Mouse (Mus musculus): Measurements from ENCODE around the gene Ier2. TPM values are rescaled to one million over a fixed set of nuclear protein-coding genes. Genes with fewer than 3 reads are reported as not detected.

Gene Ier2
- polyA plus RNA-seq, 1 experiment from 2014 or later: 20.1 TPM

- Histone ChIP-seq H3K27ac (no peak overlapping the region), H3K9me3 (ENCODE audit: control insufficient read depth, low read length) (no peaks in the 10 kb centered on the region), H3K4me2 (replicated peaks) (no peak overlapping the region), H3K4me3 (replicated peaks; ENCODE audit: low read length) (no peak overlapping the region), H3K36me3 (replicated peaks; ENCODE audit: control insufficient read depth, insufficient read depth) (peaks cover 36% of the 10 kb centered on the region), H3K9ac (no peak overlapping the region), H3K27me3 (ENCODE audit: control insufficient read depth, insufficient read depth, low read length) (no peaks in the 10 kb centered on the region), H3K4me1 (replicated peaks; ENCODE audit: control insufficient read depth, insufficient read depth, low read length) (peaks cover 17% of the 10 kb centered on the region; the same call in 1 of the 2 replicates)
- DNase-seq (ENCODE audit: low spot score) (no peak), ATAC-seq (ENCODE audit: low FRiP score) (no peak)
- 72% methylated on average over 1 of the region's 1 CpGs for WGBS
Measured at GRCm38 (mm10) chr8:84668081-84668480, 5.4 kb upstream of the Ier2 start.

GRCm38 (mm10) chr8:84665385-84665893 lies 2.8 kb upstream of the Ier2 start:
- Histone ChIP-seq H3K27me3 (ENCODE audit: control insufficient read depth, insufficient read depth, low read length) (no peaks in the 10 kb centered on the region), H3K9me3 (ENCODE audit: control insufficient read depth, low read length) (no peaks in the 10 kb centered on the region), H3K4me3 (replicated peaks; ENCODE audit: low read length) (peak overlapping the region; percentile 52), H3K9ac (peak overlapping the region; percentile 66), H3K36me3 (replicated peaks; ENCODE audit: control insufficient read depth, insufficient read depth) (peaks cover 20% of the 10 kb centered on the region), H3K4me1 (replicated peaks; ENCODE audit: control insufficient read depth, insufficient read depth, low read length) (peaks cover 35% of the 10 kb centered on the region), H3K27ac (peak overlapping the region; percentile 83), H3K4me2 (replicated peaks) (peak overlapping the region; percentile 79)
- ATAC-seq (ENCODE audit: low FRiP score): peak; percentile 1; the same call in 1 of the 2 replicates
- no peak for DNase-seq (ENCODE audit: low spot score)
- WGBS: 2% methylated on average over 14 of the region's 14 CpGs

GRCm38 (mm10) chr8:84664566-84665384 lies 2.1 kb upstream of the Ier2 start:
- peak overlapping the region; percentile 83 for H3K27ac ChIP-seq
- H3K9me3 ChIP-seq (ENCODE audit: control insufficient read depth, low read length): no peaks in the 10 kb centered on the region
- no peaks in the 10 kb centered on the region for H3K27me3 ChIP-seq (ENCODE audit: control insufficient read depth, insufficient read depth, low read length)
- ATAC-seq (ENCODE audit: low FRiP score) (peak; percentile 70), DNase-seq (ENCODE audit: low spot score) (peak; percentile 84)
- peaks cover 42% of the 10 kb centered on the region for H3K4me1 ChIP-seq (replicated peaks; ENCODE audit: control insufficient read depth, insufficient read depth, low read length)
- peaks cover 15% of the 10 kb centered on the region for H3K36me3 ChIP-seq (replicated peaks; ENCODE audit: control insufficient read depth, insufficient read depth)
- under 1% methylated on average over 29 of the region's 29 CpGs for WGBS
- peak overlapping the region; percentile 66 for H3K9ac ChIP-seq
- peak overlapping the region; percentile 79 for H3K4me2 ChIP-seq (replicated peaks)
- H3K4me3 ChIP-seq (replicated peaks; ENCODE audit: low read length): peak overlapping the region; percentile 52

DNA sequence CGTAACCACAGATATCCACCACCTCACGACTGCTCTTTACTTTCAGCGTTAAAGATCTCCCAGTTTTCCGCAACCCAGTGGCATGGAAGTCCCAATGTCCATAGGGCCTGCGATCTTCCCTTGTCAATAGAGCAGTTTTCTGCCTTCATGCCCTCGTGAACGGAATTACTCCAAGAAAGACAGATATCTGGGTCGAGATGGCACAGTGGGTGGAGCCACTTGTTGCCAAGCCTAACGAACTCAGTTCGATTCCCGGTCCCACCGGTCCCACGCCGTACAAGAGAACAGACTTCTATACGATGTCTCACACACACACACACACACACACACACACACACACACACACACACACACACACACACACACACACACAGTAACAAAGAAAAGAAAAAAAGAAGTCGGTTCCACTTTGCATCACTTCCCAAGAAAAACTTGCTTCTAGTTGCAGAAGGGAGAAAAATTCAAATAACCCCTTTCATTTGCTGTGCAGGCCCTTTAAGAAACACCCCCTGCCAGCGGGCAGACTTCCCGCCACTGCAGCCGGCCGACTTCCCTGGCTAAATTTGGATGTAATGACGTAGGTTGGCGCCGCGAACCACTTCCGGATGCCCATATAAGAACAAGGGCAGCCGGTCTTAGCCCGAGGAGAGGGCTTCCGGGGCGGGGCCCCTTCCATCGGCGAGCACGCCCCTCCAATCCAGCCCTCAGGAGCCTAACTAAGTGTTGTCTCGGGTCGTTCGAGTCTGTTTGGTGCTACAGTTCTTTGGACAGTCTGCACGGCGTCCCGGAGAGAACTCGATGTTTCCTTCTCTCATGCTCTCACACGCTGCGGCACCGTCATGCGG lies 1.1 kb upstream of the Ier2 start:
- peak overlapping the region; percentile 83 for H3K27ac ChIP-seq

DNA sequence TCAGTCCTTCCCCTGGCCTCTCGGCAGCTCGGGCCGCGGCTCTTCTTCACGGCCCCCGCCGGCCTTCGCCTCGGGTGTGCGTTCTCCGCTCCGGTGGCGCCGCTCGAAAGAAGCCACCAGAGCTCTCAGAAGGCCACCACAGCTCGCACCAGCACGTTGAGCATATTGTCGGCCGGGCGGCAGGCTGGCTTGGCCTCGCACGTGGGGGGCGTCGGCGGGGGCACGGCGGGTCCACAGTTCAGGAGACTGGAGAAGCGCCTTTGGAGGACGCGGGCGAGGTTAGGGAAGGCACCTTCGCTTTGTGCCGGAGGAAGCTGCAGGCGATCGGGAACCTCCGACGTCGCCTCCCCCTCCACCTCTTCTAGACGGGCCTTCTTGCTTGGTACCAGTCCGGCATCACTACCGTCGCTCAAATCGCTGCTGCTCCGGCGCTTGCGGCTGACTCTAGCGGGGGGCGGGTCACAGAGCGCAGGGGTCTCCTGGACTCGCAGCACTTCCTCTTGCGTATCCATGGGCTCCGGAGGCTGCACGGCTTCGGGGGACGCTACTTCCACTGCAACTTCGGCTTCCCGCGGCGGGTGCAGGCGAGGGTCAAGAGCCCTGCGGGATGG lies 586 bp downstream of the Ier2 start:
- under 1% methylated on average over 59 of the region's 61 CpGs for WGBS
- Histone ChIP-seq H3K4me3 (replicated peaks; ENCODE audit: low read length) (peak overlapping the region; percentile 71), H3K4me2 (replicated peaks) (peak overlapping the region; percentile 79), H3K9ac (peak overlapping the region; percentile 71), H3K4me1 (replicated peaks; ENCODE audit: control insufficient read depth, insufficient read depth, low read length) (peaks cover 45% of the 10 kb centered on the region), H3K27ac (peak overlapping the region; percentile 84), H3K27me3 (ENCODE audit: control insufficient read depth, insufficient read depth, low read length) (no peaks in the 10 kb centered on the region), H3K36me3 (replicated peaks; ENCODE audit: control insufficient read depth, insufficient read depth) (no peaks in the 10 kb centered on the region; the same call in 1 of the 2 replicates), H3K9me3 (ENCODE audit: control insufficient read depth, low read length) (no peaks in the 10 kb centered on the region)
- ATAC-seq (ENCODE audit: low FRiP score): peak; percentile 3
- no peak for DNase-seq (ENCODE audit: low spot score)

More for the DNA sequence above, 1.1 kb upstream of the Ier2 start:
- WGBS: 3% methylated on average over 43 of the region's 43 CpGs
- peak overlapping the region; percentile 79 for H3K4me2 ChIP-seq (replicated peaks)
- H3K36me3 ChIP-seq (replicated peaks; ENCODE audit: control insufficient read depth, insufficient read depth): peaks cover 8% of the 10 kb centered on the region
- H3K9me3 ChIP-seq (ENCODE audit: control insufficient read depth, low read length): no peaks in the 10 kb centered on the region
- H3K27me3 ChIP-seq (ENCODE audit: control insufficient read depth, insufficient read depth, low read length): no peaks in the 10 kb centered on the region
- peak overlapping the region; percentile 71 for H3K4me3 ChIP-seq (replicated peaks; ENCODE audit: low read length)
- ATAC-seq (ENCODE audit: low FRiP score): peak; percentile 84
- H3K4me1 ChIP-seq (replicated peaks; ENCODE audit: control insufficient read depth, insufficient read depth, low read length): peaks cover 45% of the 10 kb centered on the region
- DNase-seq (ENCODE audit: low spot score): peak; percentile 97
- H3K9ac ChIP-seq: peak overlapping the region; percentile 71

DNA sequence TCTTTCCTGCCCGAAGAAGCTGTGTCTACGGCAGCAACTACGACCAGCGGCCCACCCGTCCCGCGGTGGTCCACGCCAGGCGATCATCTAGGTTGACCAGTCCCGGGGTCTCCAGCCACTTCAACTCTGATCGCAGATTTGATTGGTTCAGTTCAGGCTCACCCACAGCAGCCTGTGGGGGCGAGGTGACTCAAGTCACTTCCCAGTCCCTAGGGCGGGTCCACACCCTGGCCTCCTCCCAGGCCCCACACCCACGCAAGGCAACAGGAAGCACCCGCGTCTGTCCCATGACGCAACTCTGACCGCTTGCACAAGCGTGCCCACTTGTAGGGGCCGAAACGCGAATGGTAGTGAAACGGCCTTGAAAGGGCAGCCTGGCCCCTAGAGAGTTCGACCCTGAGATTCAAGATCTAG lies 1.2 kb downstream of the Ier2 start:
- Histone ChIP-seq H3K9me3 (ENCODE audit: control insufficient read depth, low read length) (no peaks in the 10 kb centered on the region), H3K36me3 (replicated peaks; ENCODE audit: control insufficient read depth, insufficient read depth) (no peaks in the 10 kb centered on the region), H3K27me3 (ENCODE audit: control insufficient read depth, insufficient read depth, low read length) (no peaks in the 10 kb centered on the region), H3K4me1 (replicated peaks; ENCODE audit: control insufficient read depth, insufficient read depth, low read length) (peaks cover 51% of the 10 kb centered on the region), H3K4me3 (replicated peaks; ENCODE audit: low read length) (peak overlapping the region; percentile 71), H3K9ac (peak overlapping the region; percentile 71), H3K4me2 (replicated peaks) (peak overlapping the region; percentile 79), H3K27ac (peak overlapping the region; percentile 84)
- DNase-seq (ENCODE audit: low spot score) (no peak), ATAC-seq (ENCODE audit: low FRiP score) (no peak)
- WGBS: under 1% methylated on average over 24 of the region's 24 CpGs

DNA sequence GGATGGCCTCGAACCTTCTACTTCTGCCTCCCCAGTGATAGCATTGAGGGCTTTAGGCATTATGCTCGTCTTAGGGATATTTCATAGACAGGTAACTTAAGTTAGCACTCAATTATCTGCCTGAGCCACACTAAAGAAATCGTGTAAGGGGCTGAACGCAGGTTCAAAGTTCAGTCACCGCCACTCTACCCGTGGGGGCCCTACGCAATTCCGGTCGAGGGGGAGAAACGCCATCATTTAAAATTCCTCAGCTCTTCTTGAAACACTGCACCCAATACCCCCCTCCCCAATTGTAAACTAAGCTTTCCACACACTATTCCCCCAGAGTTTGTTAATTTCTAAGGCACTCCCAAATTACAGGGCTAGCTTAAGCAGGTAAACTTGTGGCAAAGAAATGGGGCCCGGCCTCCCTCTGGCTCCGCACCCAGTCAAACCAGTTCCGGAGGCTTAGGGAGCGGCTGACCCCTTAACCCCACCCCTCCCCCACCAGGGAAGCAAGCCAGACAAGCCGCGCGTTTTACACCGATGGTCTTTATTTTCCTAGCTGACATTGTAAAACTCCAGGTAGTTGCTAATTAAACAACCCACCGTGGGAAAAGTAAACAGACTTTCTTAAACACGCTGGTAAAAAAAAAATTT lies 1.7 kb downstream of the Ier2 start:
- 1% methylated on average over 20 of the region's 20 CpGs for WGBS
- Histone ChIP-seq H3K36me3 (replicated peaks; ENCODE audit: control insufficient read depth, insufficient read depth) (no peaks in the 10 kb centered on the region), H3K27me3 (ENCODE audit: control insufficient read depth, insufficient read depth, low read length) (no peaks in the 10 kb centered on the region), H3K4me1 (replicated peaks; ENCODE audit: control insufficient read depth, insufficient read depth, low read length) (peaks cover 51% of the 10 kb centered on the region), H3K9me3 (ENCODE audit: control insufficient read depth, low read length) (no peaks in the 10 kb centered on the region), H3K4me3 (replicated peaks; ENCODE audit: low read length) (peak overlapping the region; percentile 71), H3K4me2 (replicated peaks) (peak overlapping the region; percentile 79), H3K27ac (peak overlapping the region; percentile 84), H3K9ac (peak overlapping the region; percentile 71)
- DNase-seq (ENCODE audit: low spot score): no peak
- ATAC-seq (ENCODE audit: low FRiP score): no peak

DNA sequence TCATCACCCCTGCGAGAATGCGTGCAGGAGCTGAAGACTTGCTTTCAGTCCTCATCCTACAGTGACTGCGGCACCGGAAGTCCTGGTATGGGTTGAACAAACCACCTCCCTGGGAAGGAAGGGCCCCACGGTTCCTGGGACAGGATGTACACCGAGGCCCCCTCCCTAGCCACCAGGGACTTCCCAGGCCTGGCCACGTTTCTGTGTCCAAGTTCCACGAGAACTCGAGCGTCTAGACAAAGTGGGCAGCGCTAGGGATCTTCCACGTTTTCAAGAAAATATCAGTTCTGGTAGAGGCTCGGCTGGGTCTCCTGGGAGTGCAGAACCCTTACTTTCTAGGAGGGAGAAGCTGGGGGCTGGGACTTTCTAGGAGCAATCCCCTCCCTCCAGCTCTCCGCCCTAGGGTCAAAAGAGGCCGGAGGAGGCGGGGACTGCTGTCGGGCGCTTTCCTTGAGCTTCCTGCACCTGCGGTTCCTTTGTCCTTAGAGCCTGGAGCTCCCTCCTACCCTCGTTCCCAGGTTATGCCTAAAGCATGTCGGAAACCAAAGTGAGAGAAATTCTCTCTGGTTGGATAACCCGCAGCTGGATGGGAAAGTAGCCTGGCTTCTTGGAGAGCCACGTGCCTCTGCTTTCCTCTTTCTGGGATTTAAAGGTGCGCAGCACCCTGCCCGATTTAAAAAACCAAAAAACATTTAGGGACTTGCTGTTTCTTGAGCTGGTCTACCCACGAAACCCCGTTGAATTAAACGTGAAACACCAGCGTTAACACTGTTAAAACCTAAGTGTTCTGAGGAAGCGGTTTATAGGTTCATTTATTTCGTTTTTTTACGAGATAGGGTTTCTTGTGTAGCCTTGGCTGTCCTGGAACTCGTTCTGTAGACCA lies 2.5 kb downstream of the Ier2 start:
- H3K4me2 ChIP-seq (replicated peaks): peak overlapping the region; percentile 79
- H3K4me1 ChIP-seq (replicated peaks; ENCODE audit: control insufficient read depth, insufficient read depth, low read length): peaks cover 47% of the 10 kb centered on the region
- peak overlapping the region; percentile 71 for H3K4me3 ChIP-seq (replicated peaks; ENCODE audit: low read length)
- peak overlapping the region; percentile 71 for H3K9ac ChIP-seq
- DNase-seq (ENCODE audit: low spot score): no peak
- no peak for ATAC-seq (ENCODE audit: low FRiP score)
- peak overlapping the region; percentile 84 for H3K27ac ChIP-seq
- no peaks in the 10 kb centered on the region for H3K9me3 ChIP-seq (ENCODE audit: control insufficient read depth, low read length)
- no peaks in the 10 kb centered on the region for H3K36me3 ChIP-seq (replicated peaks; ENCODE audit: control insufficient read depth, insufficient read depth)
- no peaks in the 10 kb centered on the region for H3K27me3 ChIP-seq (ENCODE audit: control insufficient read depth, insufficient read depth, low read length)
- 3% methylated on average over 33 of the region's 33 CpGs for WGBS

Data from hindbrain, embryonic 14.5 days (tissue).